Mouse (Mus musculus) liver, embryonic 11.5 days (tissue): ENCODE results near the gene Fcrls. TPM values are rescaled to one million over a fixed set of nuclear protein-coding genes. Genes with fewer than 3 reads are reported as not detected.

Source experiments
- ATAC-seq: fragments of 200-750 bp; cut with Nextera tagmentation; replicated peaks from 2 replicates; pipeline ENCODE4 v1.8.0; 2017; ENCODE audit warnings: moderate number of reproducible peaks, mild to moderate bottlenecking, moderate TSS enrichment, moderate library complexity; ENCODE audit not compliant: low FRiP score
- DNase-seq: peaks from one replicate; pipeline ENCODE4 v3.0.0-alpha.2; 2017; ENCODE audit warnings: low spot score
- H3K27ac ChIP-seq: fragments of 300-500 bp; sonication (generic); 2 replicates; pipeline ENCODE4 v1.5.1; 2014; ENCODE audit warnings: mild to moderate bottlenecking, low read depth, low read length, control low read depth
- H3K27me3 ChIP-seq: fragments of 300-500 bp; sonication (generic); replicated peaks from 2 replicates; pipeline ENCODE4 v1.6.1; 2014; ENCODE audit warnings: low read length, mixed read lengths; ENCODE audit not compliant: control insufficient read depth, insufficient read depth
- H3K36me3 ChIP-seq: fragments of 300-500 bp; sonication (generic); 2 replicates; pipeline ENCODE4 v1.6.1; 2014; ENCODE audit warnings: mild to moderate bottlenecking, low read length, moderate library complexity, mixed read lengths; ENCODE audit not compliant: control insufficient read depth, insufficient read depth
- H3K4me1 ChIP-seq: fragments of 300-500 bp; sonication (generic); replicated peaks from 2 replicates; pipeline ENCODE4 v1.6.1; 2014; ENCODE audit warnings: low read length, mixed read lengths; ENCODE audit not compliant: control insufficient read depth, insufficient read depth
- H3K4me2 ChIP-seq: fragments of 300-500 bp; sonication (generic); 2 replicates; pipeline ENCODE4 v1.6.1; 2014; ENCODE audit warnings: mild to moderate bottlenecking, control low read depth, moderate library complexity
- H3K4me3 ChIP-seq: fragments of 300-500 bp; sonication (generic); 2 replicates; pipeline ENCODE4 v1.5.1; 2014; ENCODE audit warnings: low read depth, low read length, control low read depth
- H3K9ac ChIP-seq: fragments of 300-500 bp; sonication (generic); 2 replicates; pipeline ENCODE4 v1.6.1; 2014; ENCODE audit warnings: low read depth, low read length, control low read depth
- H3K9me3 ChIP-seq: fragments of 300-500 bp; sonication (generic); 2 replicates; pipeline ENCODE4 v1.6.1; 2016; ENCODE audit warnings: low read length, inconsistent platforms, mixed read lengths; ENCODE audit not compliant: control insufficient read depth
- WGBS: fragments of 180-500 bp; shearing (Covaris S2); extraction: QIAGEN DNeasy Blood & Tissue Kit; methylation state at CpG from one replicate; pipeline ENCODE4 v1.1.7; 2014; 5-methylcytosine and 5-hydroxymethylcytosine counted together
- polyA plus RNA-seq: library from polyadenylated mRNA; unstranded; fragments of >200 nt; fragmentation: Nextera tagmentation; extraction: Ambion mirVana; gene quantifications from 2 replicates; pipeline ENCODE4 v1.2.1, GENCODE M21; 2014

The Fcrls gene
- polyA plus RNA-seq, 1 experiment from 2014 or later = 4.5 TPM

GRCm38 (mm10) chr3:87240909-87241308 lies 22.6 kb downstream of the Fcrls start:
- ATAC-seq = no peak
- no peaks in the 10 kb centered on the region for H3K27me3 ChIP-seq
- H3K4me3 ChIP-seq = no peak overlapping the region
- H3K36me3 ChIP-seq = no peaks in the 10 kb centered on the region
- WGBS = 75% methylated on average over 4 of the region's 4 CpGs
- no peaks in the 10 kb centered on the region for H3K9me3 ChIP-seq
- no peak overlapping the region for H3K27ac ChIP-seq
- H3K4me1 ChIP-seq = no peaks in the 10 kb centered on the region
- DNase-seq = no peak
- no peak overlapping the region for H3K9ac ChIP-seq
- no peak overlapping the region for H3K4me2 ChIP-seq

- no peak for DNase-seq
- Histone ChIP-seq H3K27me3 (no peaks in the 10 kb centered on the region), H3K9ac (no peak overlapping the region), H3K4me2 (no peak overlapping the region), H3K36me3 (no peaks in the 10 kb centered on the region), H3K4me3 (no peak overlapping the region), H3K4me1 (no peaks in the 10 kb centered on the region), H3K9me3 (no peaks in the 10 kb centered on the region), H3K27ac (no peak overlapping the region)
- no peak for ATAC-seq
- WGBS = 52% methylated on average over 4 of the region's 4 CpGs
Observed at GRCm38 (mm10) chr3:87223636-87224035, 39.9 kb downstream of the Fcrls start.

GRCm38 (mm10) chr3:87222346-87222745 lies 41.2 kb downstream of the Fcrls start:
- Histone ChIP-seq H3K27ac (no peak overlapping the region), H3K4me1 (no peaks in the 10 kb centered on the region), H3K9ac (no peak overlapping the region), H3K36me3 (no peaks in the 10 kb centered on the region), H3K27me3 (no peaks in the 10 kb centered on the region), H3K9me3 (no peaks in the 10 kb centered on the region), H3K4me3 (no peak overlapping the region), H3K4me2 (no peak overlapping the region)
- DNase-seq (no peak), ATAC-seq (no peak)
- 78% methylated on average over 5 of the region's 5 CpGs for WGBS

GRCm38 (mm10) chr3:87215176-87215575 lies 48.4 kb downstream of the Fcrls start:
- ATAC-seq (no peak), DNase-seq (no peak)
- H3K27me3 ChIP-seq = no peaks in the 10 kb centered on the region

GRCm38 (mm10) chr3:87214221-87214864 lies 49.2 kb downstream of the Fcrls start:
- no peak overlapping the region for H3K4me3 ChIP-seq
- no peak overlapping the region for H3K4me2 ChIP-seq
- H3K9me3 ChIP-seq = no peaks in the 10 kb centered on the region
- no peak overlapping the region for H3K27ac ChIP-seq
- no peak for ATAC-seq
- H3K9ac ChIP-seq = no peak overlapping the region
- H3K4me1 ChIP-seq = no peaks in the 10 kb centered on the region
- 85% methylated on average over 19 of the region's 19 CpGs for WGBS
- H3K36me3 ChIP-seq = no peaks in the 10 kb centered on the region
- DNase-seq = no peak
- H3K27me3 ChIP-seq = no peaks in the 10 kb centered on the region

More at GRCm38 (mm10) chr3:87215176-87215575, 48.4 kb downstream of the Fcrls start:
- Histone ChIP-seq H3K4me1 (no peaks in the 10 kb centered on the region), H3K9ac (no peak overlapping the region), H3K36me3 (no peaks in the 10 kb centered on the region), H3K27ac (no peak overlapping the region), H3K9me3 (no peaks in the 10 kb centered on the region), H3K4me2 (no peak overlapping the region), H3K4me3 (no peak overlapping the region)
- WGBS = 50% methylated on average over 11 of the region's 11 CpGs

DNA sequence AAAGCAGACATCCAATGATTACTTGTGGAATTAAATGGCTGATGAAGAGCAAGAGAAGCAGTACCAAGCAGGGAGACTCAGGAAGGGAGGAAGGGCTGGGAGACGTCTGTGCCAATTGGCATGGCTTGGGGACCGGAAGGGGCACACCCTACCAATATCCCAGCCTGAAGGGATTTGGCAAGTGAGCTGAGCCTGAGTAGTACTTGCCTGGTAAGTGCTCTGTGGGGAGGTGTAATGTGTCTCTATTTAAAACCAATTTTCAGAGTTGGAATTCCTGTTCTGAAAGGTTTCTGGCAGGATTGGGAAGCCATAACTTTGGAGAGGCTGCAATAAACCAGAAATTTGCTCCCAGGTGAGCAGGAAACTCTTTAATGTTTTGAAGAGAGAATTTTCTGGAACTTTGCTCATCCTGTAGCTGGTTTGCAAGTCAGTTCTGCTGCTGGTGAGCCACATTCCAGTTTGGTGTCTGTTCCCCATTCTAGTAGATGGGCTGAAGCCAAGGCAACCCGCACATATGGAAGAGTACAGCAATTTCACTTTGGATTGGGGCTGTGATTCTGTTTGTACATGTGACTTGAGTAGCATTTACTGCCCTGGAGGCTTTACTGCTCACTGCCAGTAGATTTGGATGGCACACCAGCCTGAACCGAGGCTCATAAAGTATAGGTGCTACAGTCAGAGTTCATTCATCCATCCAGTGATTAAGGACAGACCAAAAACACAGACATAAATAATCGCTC lies 57.0 kb downstream of the Fcrls start:
- no peak overlapping the region for H3K27ac ChIP-seq
- no peaks in the 10 kb centered on the region for H3K36me3 ChIP-seq

More for the DNA sequence above, 57.0 kb downstream of the Fcrls start:
- no peaks in the 10 kb centered on the region for H3K9me3 ChIP-seq
- WGBS = 86% methylated on average over 5 of the region's 5 CpGs
- ATAC-seq (no peak), DNase-seq (no peak)
- H3K27me3 ChIP-seq = no peaks in the 10 kb centered on the region
- no peaks in the 10 kb centered on the region for H3K4me1 ChIP-seq
- no peak overlapping the region for H3K4me2 ChIP-seq
- no peak overlapping the region for H3K4me3 ChIP-seq
- no peak overlapping the region for H3K9ac ChIP-seq

Other genes starting within 250 kb of the Fcrls start
- gene Kirrel, start 89.0 kb downstream of the Fcrls start, polyA plus RNA-seq = 3.6 and 4.1 TPM in 2 replicates
- gene Cd5l, start 94.1 kb upstream of the Fcrls start, polyA plus RNA-seq = 3.2 and 3.8 TPM in 2 replicates
- 1.9 and 2.1 TPM in 2 replicates for gene Fcrl1, start 112.6 kb upstream of the Fcrls start, polyA plus RNA-seq
- gene Fcrl5, start 172.0 kb upstream of the Fcrls start, polyA plus RNA-seq = not detected in 2 replicates